Mouse (Mus musculus) liver, embryonic 16.5 days (tissue): Measurements from ENCODE around the gene Slc22a6. TPM values are rescaled to one million over a fixed set of nuclear protein-coding genes. Genes with fewer than 3 reads are reported as not detected.

Experiments
- ATAC-seq: fragments of 200-750 bp; cut with Nextera tagmentation; 2 replicates; pipeline ENCODE4 v1.8.0; 2017; ENCODE audit warnings: low read depth, mild to moderate bottlenecking, moderate number of reproducible peaks, moderate library complexity
- H3K27ac ChIP-seq: fragments of 300-500 bp; sonication (generic); 2 replicates; pipeline ENCODE4 v1.5.1; 2014; ENCODE audit warnings: mild to moderate bottlenecking, low read length
- H3K27me3 ChIP-seq: fragments of 300-500 bp; sonication (generic); 2 replicates; pipeline ENCODE4 v1.6.1; 2014; ENCODE audit warnings: low read depth, low read length, mixed read lengths; ENCODE audit not compliant: control insufficient read depth, insufficient read depth
- H3K36me3 ChIP-seq: fragments of 300-500 bp; sonication (generic); 2 replicates; pipeline ENCODE4 v1.6.1; 2014; ENCODE audit warnings: mild to moderate bottlenecking; ENCODE audit not compliant: control insufficient read depth, insufficient read depth
- H3K4me1 ChIP-seq: fragments of 300-500 bp; sonication (generic); 2 replicates; pipeline ENCODE4 v1.6.1; 2014; ENCODE audit warnings: low read depth, low read length, mixed read lengths; ENCODE audit not compliant: control insufficient read depth
- H3K4me2 ChIP-seq: fragments of 300-500 bp; sonication (generic); 2 replicates; pipeline ENCODE4 v1.6.1; 2014; ENCODE audit warnings: low read depth, low read length, mixed read lengths
- H3K4me3 ChIP-seq: fragments of 300-500 bp; sonication (generic); 2 replicates; pipeline ENCODE4 v1.5.1; 2014; ENCODE audit warnings: low read depth, mild to moderate bottlenecking, low read length
- H3K9ac ChIP-seq: fragments of 300-500 bp; sonication (generic); 2 replicates; pipeline ENCODE4 v1.6.1; 2014; ENCODE audit warnings: low read depth, low read length
- H3K9me3 ChIP-seq: fragments of 300-500 bp; sonication (generic); replicated peaks from 2 replicates; pipeline ENCODE4 v1.6.1; 2016; ENCODE audit warnings: low read length; ENCODE audit not compliant: control insufficient read depth
- WGBS: fragments of 180-500 bp; shearing (Covaris S2); extraction: QIAGEN DNeasy Blood & Tissue Kit; methylation state at CpG from one replicate; pipeline ENCODE4 v1.1.7; 2014; ENCODE audit not compliant: insufficient replicate concordance; 5-methylcytosine and 5-hydroxymethylcytosine counted together
- polyA plus RNA-seq: library from polyadenylated mRNA; unstranded; fragments of >200 nt; fragmentation: Nextera tagmentation; extraction: Ambion mirVana; gene quantifications from 2 replicates; pipeline ENCODE4 v1.2.1, GENCODE M21; 2015

The Slc22a6 gene
- polyA plus RNA-seq, 1 experiment from 2014 or later: not detected

GRCm38 (mm10) chr19:8621098-8621497, 3.3 kb downstream of the Slc22a6 start:
- H3K9ac ChIP-seq: no peak overlapping the region
- no peak overlapping the region for H3K4me3 ChIP-seq
- H3K27me3 ChIP-seq: no peaks in the 10 kb centered on the region
- WGBS: 73% methylated on average over 7 of the region's 7 CpGs
- no peaks in the 10 kb centered on the region for H3K36me3 ChIP-seq
- no peaks in the 10 kb centered on the region for H3K4me1 ChIP-seq
- no peak overlapping the region for H3K4me2 ChIP-seq
- ATAC-seq: no peak
- H3K9me3 ChIP-seq: no peaks in the 10 kb centered on the region
- no peak overlapping the region for H3K27ac ChIP-seq

- Histone ChIP-seq H3K27me3 (no peaks in the 10 kb centered on the region), H3K4me1 (no peaks in the 10 kb centered on the region; the same call in 1 of the 2 replicates), H3K9ac (no peak overlapping the region), H3K4me2 (no peak overlapping the region), H3K9me3 (no peaks in the 10 kb centered on the region), H3K27ac (no peak overlapping the region), H3K36me3 (no peaks in the 10 kb centered on the region), H3K4me3 (no peak overlapping the region)
- 57% methylated on average over 2 of the region's 2 CpGs for WGBS
- ATAC-seq: peak; percentile 62; the same call in 1 of the 2 replicates
Observed at GRCm38 (mm10) chr19:8630249-8630648, 12.4 kb downstream of the Slc22a6 start.

DNA sequence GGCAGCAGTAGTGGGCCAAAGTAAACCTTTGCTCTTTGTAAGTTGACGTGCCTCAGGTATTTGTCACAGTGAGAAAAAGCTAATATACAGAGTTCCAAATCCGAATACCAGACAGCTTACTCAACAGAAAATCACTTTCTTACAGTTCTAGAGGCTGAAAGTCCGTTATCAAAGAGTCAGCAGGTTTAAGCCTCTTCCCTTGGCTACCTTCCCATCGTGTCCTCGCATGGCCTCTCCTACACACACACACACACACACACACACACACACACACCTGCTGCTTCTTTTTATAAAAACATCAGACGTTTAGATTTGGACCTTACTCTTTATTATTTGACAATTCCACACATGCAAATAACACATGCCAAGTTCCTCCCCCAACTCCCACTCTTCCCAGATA, 13.0 kb downstream of the Slc22a6 start:
- no peak overlapping the region for H3K4me3 ChIP-seq
- no peaks in the 10 kb centered on the region for H3K36me3 ChIP-seq
- ATAC-seq: no peak
- H3K4me2 ChIP-seq: no peak overlapping the region
- no peak overlapping the region for H3K9ac ChIP-seq
- no peaks in the 10 kb centered on the region; the same call in 1 of the 2 replicates for H3K4me1 ChIP-seq
- H3K9me3 ChIP-seq: no peaks in the 10 kb centered on the region
- H3K27ac ChIP-seq: no peak overlapping the region
- H3K27me3 ChIP-seq: no peaks in the 10 kb centered on the region
- WGBS: 51% methylated on average over 6 of the region's 6 CpGs

- Histone ChIP-seq H3K36me3 (no peaks in the 10 kb centered on the region), H3K4me2 (no peak overlapping the region), H3K27ac (no peak overlapping the region), H3K4me1 (no peaks in the 10 kb centered on the region; the same call in 1 of the 2 replicates), H3K4me3 (no peak overlapping the region), H3K9ac (no peak overlapping the region), H3K27me3 (no peaks in the 10 kb centered on the region), H3K9me3 (no peaks in the 10 kb centered on the region)
- ATAC-seq: no peak
- 55% methylated on average over 1 of the region's 1 CpGs for WGBS
Observed at GRCm38 (mm10) chr19:8632029-8632428, 14.2 kb downstream of the Slc22a6 start.

DNA sequence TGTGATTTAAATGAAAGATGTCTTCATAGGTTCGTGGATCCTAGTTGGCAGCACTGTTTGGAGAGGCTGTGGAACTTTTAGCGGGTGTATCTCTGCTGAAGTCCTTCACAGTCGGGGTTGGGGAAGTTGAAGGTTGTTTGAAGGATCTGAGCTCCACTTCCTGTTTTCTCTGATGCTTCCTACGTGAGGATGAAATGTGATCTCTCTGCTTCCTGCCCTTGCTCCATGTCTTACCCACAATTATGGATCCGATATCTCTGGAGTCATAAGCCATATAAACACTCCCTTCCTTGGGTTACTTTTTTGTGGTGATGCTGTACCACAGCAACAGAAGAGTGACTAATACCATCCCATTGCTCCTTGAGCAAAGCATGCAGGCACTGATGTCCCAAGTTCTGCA, 24.2 kb downstream of the Slc22a6 start:
- H3K4me1 ChIP-seq: no peaks in the 10 kb centered on the region
- H3K9ac ChIP-seq: no peak overlapping the region
- H3K36me3 ChIP-seq: no peaks in the 10 kb centered on the region
- no peaks in the 10 kb centered on the region for H3K27me3 ChIP-seq
- H3K4me2 ChIP-seq: no peak overlapping the region
- 9% methylated on average over 5 of the region's 5 CpGs for WGBS
- no peak overlapping the region for H3K4me3 ChIP-seq
- H3K9me3 ChIP-seq: no peaks in the 10 kb centered on the region
- no peak for ATAC-seq
- no peak overlapping the region for H3K27ac ChIP-seq

DNA sequence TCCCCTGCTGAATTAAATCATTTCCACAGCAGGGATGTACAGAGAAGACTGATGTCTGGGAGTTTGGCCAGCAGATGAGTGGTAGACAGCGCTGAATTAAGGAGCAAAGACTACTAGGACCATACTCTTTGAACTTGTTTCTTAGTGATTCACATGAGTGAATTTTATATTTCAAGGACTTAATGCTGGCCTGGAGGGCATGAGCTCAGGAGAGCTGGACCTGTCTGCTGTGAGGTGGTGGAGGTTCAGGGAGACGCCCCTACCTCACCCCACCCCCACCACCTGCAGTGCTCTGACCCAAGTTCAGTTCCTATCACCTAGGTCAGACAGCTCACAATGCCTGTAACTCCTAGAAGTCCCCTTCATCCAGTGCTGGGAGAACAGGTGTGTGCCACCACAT, 28.6 kb downstream of the Slc22a6 start:
- H3K4me1 ChIP-seq: no peaks in the 10 kb centered on the region
- H3K27ac ChIP-seq: no peak overlapping the region
- H3K4me3 ChIP-seq: no peak overlapping the region
- no peaks in the 10 kb centered on the region for H3K36me3 ChIP-seq
- no peaks in the 10 kb centered on the region for H3K27me3 ChIP-seq
- H3K9me3 ChIP-seq: no peaks in the 10 kb centered on the region
- no peak overlapping the region for H3K4me2 ChIP-seq
- WGBS: 61% methylated on average over 2 of the region's 2 CpGs
- no peak overlapping the region for H3K9ac ChIP-seq
- no peak for ATAC-seq

GRCm38 (mm10) chr19:8655833-8656232, 38.0 kb downstream of the Slc22a6 start:
- Histone ChIP-seq H3K9me3 (no peaks in the 10 kb centered on the region), H3K4me1 (no peaks in the 10 kb centered on the region), H3K27me3 (no peaks in the 10 kb centered on the region), H3K4me2 (no peak overlapping the region), H3K9ac (no peak overlapping the region), H3K27ac (no peak overlapping the region), H3K36me3 (no peaks in the 10 kb centered on the region), H3K4me3 (no peak overlapping the region)
- no peak for ATAC-seq

DNA sequence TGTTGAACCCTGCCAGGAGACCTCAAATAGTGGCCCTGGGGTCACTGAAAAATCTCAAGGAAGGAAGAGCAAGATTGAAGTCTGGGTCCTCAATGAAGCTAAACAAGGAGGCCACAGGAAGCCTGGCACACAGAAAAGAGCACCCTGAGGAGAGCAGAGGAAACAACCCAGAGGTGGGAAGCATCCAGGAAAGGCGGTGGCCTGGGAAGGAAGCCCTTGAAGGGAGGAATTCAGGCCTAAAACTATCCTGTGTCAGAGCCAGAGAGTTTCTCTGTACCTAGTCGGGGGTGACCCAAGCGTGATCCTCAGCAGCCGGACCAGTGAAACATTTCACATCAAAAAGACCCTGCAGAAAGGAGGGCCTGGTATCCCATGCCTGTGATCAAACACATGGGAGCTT, 38.5 kb downstream of the Slc22a6 start:
- H3K4me2 ChIP-seq: no peak overlapping the region
- H3K9ac ChIP-seq: no peak overlapping the region
- H3K9me3 ChIP-seq: no peaks in the 10 kb centered on the region
- H3K27me3 ChIP-seq: no peaks in the 10 kb centered on the region; the same call in 1 of the 2 replicates
- WGBS: 61% methylated on average over 4 of the region's 4 CpGs
- ATAC-seq: no peak
- H3K36me3 ChIP-seq: no peaks in the 10 kb centered on the region
- H3K27ac ChIP-seq: no peak overlapping the region
- H3K4me3 ChIP-seq: no peak overlapping the region
- H3K4me1 ChIP-seq: no peaks in the 10 kb centered on the region

DNA sequence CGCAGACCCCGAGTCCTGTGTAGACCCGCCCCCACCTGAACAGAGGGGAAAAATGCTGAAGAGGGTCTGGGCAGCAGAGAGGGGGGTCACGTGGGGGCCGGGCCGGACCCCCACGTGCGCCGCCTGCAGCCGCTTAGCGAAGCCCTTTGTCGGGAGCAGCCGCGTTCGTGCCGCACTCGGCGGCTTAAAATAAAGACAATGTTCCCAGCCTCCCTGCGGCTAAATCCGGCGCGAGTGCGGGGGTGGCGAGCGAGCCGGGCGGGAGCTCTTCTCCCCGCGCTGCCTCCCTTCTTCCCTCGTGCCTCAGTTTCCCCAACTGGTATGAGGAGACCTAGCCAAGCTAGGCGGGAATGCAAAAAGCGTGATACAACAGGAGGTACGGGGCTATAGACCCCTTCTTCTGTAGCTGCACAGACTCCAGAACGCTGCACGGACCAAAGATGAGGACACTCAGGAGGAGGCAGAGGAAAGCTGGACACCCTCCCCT, 44.0 kb downstream of the Slc22a6 start:
- peak overlapping the region; percentile 48 for H3K4me3 ChIP-seq
- H3K36me3 ChIP-seq: no peaks in the 10 kb centered on the region
- H3K9ac ChIP-seq: 0 out of 2 replicates have a peak overlapping the region, but pooled peaks have one; percentile 37
- no peak overlapping the region for H3K27ac ChIP-seq
- no peaks in the 10 kb centered on the region for H3K9me3 ChIP-seq
- ATAC-seq: no peak
- peak overlapping the region; percentile 78 for H3K4me2 ChIP-seq
- peaks cover 7% of the 10 kb centered on the region for H3K4me1 ChIP-seq
- H3K27me3 ChIP-seq: peaks cover 9% of the 10 kb centered on the region
- WGBS: 2% methylated on average over 35 of the region's 35 CpGs
